21 mouse cellular contexts compared by ENCODE assay signal in the genomic region with DNA sequence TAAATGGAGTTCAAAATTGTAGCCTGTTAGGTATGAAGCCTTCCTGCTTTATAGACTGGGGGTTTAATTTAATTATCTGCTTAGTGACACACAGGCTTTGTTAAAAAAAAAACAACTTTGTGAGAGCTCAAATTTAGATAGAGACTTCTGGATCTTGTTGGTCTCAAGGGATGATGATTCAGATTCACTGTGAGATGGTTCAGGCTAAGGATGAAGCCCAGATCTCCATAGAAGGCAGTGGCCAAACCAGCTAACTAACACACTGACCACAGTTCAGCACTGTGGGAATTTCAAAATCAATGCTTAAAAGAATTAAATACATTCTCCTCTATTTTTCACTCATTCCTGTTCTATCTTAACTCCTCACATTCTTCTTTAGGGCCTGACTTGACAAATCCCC.
DNase-seq lines count a peak whose midpoint lies in the region; ATAC-seq lines count a peak whose summit lies in the region.
"Had no signal": no experiment of that assay in that cellular context is flagged by ENCODE, and none has a peak within 500 bp of the region (broad histone marks: within the 10 kb centered on the region; RNA-seq: fewer than 3 reads in every experiment).

No protein-coding gene starts in this region.

- H3K4me2 ChIP-seq in heart, embryonic 12.5 days = no peak overlapping the region
- H3K4me2 ChIP-seq in hindbrain, embryonic 16.5 days (ENCODE audit: low read length) = no peak overlapping the region
- H3K4me2 ChIP-seq: embryonic facial prominence, embryonic 12.5 days; forebrain, embryonic 12.5 days; heart, embryonic 15.5 days; hindbrain, embryonic 12.5 days; intestine, embryonic 15.5 days had no signal

- no peaks in the 10 kb centered on the region for H3K36me3 ChIP-seq in heart, embryonic 12.5 days
- H3K36me3 ChIP-seq in hindbrain, embryonic 16.5 days (ENCODE audit: control insufficient read depth, insufficient read depth, low read length) = no peaks in the 10 kb centered on the region
- H3K36me3 ChIP-seq: embryonic facial prominence, embryonic 12.5 days; forebrain, embryonic 12.5 days; heart, embryonic 10.5 days; heart, embryonic 15.5 days; hindbrain, embryonic 12.5 days; intestine, embryonic 15.5 days had no signal

- no peak overlapping the region for H3K4me3 ChIP-seq in heart, embryonic 12.5 days
- no peak overlapping the region for H3K4me3 ChIP-seq in brown adipose tissue, adult 24 weeks (ENCODE audit: insufficient read depth, low read depth, low read length)
- no peak overlapping the region for H3K4me3 ChIP-seq in hindbrain, embryonic 16.5 days (ENCODE audit: low read length)
- H3K4me3 ChIP-seq: embryonic facial prominence, embryonic 12.5 days; forebrain, embryonic 12.5 days; heart, embryonic 10.5 days; heart, embryonic 15.5 days; hindbrain, embryonic 12.5 days; intestine, embryonic 15.5 days had no signal

- H3K9ac ChIP-seq in heart, embryonic 12.5 days = no peak overlapping the region
- no peak overlapping the region for H3K9ac ChIP-seq in hindbrain, embryonic 16.5 days (ENCODE audit: low read depth, low read length)
- H3K9ac ChIP-seq: embryonic facial prominence, embryonic 12.5 days; forebrain, embryonic 12.5 days; heart, embryonic 15.5 days; hindbrain, embryonic 12.5 days; intestine, embryonic 15.5 days had no signal

- no peak for ATAC-seq in heart, embryonic 12.5 days (ENCODE audit: insufficient number of reproducible peaks, low FRiP score)
- no peak for ATAC-seq in hindbrain, embryonic 16.5 days
- ATAC-seq: forebrain, embryonic 16.5 days; intestine, embryonic 15.5 days had no signal

- no peaks in the 10 kb centered on the region for H3K9me3 ChIP-seq in heart, embryonic 12.5 days (replicated peaks)
- no peaks in the 10 kb centered on the region for H3K9me3 ChIP-seq in hindbrain, embryonic 16.5 days (ENCODE audit: control insufficient read depth, low read length)
- H3K9me3 ChIP-seq: embryonic facial prominence, embryonic 12.5 days; forebrain, embryonic 12.5 days; heart, embryonic 10.5 days; heart, embryonic 15.5 days; hindbrain, embryonic 12.5 days; intestine, embryonic 15.5 days had no signal

- H3K4me1 ChIP-seq in heart, embryonic 12.5 days (replicated peaks) = no peaks in the 10 kb centered on the region
- no peaks in the 10 kb centered on the region for H3K4me1 ChIP-seq in brown adipose tissue, adult 24 weeks (ENCODE audit: control insufficient read depth, insufficient read depth, insufficient read length, low read length)
- no peaks in the 10 kb centered on the region for H3K4me1 ChIP-seq in hindbrain, embryonic 16.5 days (ENCODE audit: control insufficient read depth, insufficient read depth, low read depth, low read length)
- H3K4me1 ChIP-seq: embryonic facial prominence, embryonic 12.5 days; forebrain, embryonic 12.5 days; heart, embryonic 10.5 days; heart, embryonic 15.5 days; hindbrain, embryonic 12.5 days; intestine, embryonic 15.5 days had no signal

- H3K27me3 ChIP-seq in heart, embryonic 12.5 days (replicated peaks) = no peaks in the 10 kb centered on the region
- H3K27me3 ChIP-seq in hindbrain, embryonic 16.5 days (replicated peaks; ENCODE audit: control insufficient read depth, insufficient read depth, low read length) = no peaks in the 10 kb centered on the region
- H3K27me3 ChIP-seq: embryonic facial prominence, embryonic 12.5 days; forebrain, embryonic 12.5 days; heart, embryonic 15.5 days; hindbrain, embryonic 12.5 days; intestine, embryonic 15.5 days had no signal

- peak; percentile 9 for DNase-seq in gastrocnemius, adult 18-20 months (ENCODE audit: low spot score)
- DNase-seq in gastrocnemius, adult 8-10 months (ENCODE audit: low spot score in 2 of 2) = no peak
- DNase-seq in heart, adult 8-10 months (ENCODE audit: low spot score) = peak; percentile 56
- peak; percentile 66 for DNase-seq in 3T3-L1 (ENCODE audit: low read depth, low spot score)
- DNase-seq in layer of hippocampus, adult 9-11 months = no peak
- DNase-seq: adrenal gland, adult 8-10 months; adrenal gland, postnatal 36 days; cerebellum, adult 11 months; cerebellum, adult 8-10 months; cerebellum, postnatal 14 days; kidney, adult 18-20 months had no signal

- H3K27ac ChIP-seq in heart, embryonic 12.5 days (ENCODE audit: poor library complexity, severe bottlenecking) = no peak overlapping the region
- H3K27ac ChIP-seq in brown adipose tissue, adult 24 weeks (replicated peaks; ENCODE audit: low read depth, low read length) = peak overlapping the region; percentile 81
- no peak overlapping the region for H3K27ac ChIP-seq in hindbrain, embryonic 16.5 days (ENCODE audit: low read depth, low read length)
- H3K27ac ChIP-seq: embryonic facial prominence, embryonic 12.5 days; forebrain, embryonic 12.5 days; heart, embryonic 10.5 days; heart, embryonic 15.5 days; hindbrain, embryonic 12.5 days; intestine, embryonic 15.5 days had no signal

Comparison
In these comparisons a context has a peak if more than half of its experiments do, and no peak if none do; other contexts are left out.
1. DNase-seq: peak in gastrocnemius, adult 18-20 months (single experiment), heart, adult 8-10 months (single experiment) and 3T3-L1 (single experiment); none in gastrocnemius, adult 8-10 months (0 of 2) and layer of hippocampus, adult 9-11 months (single experiment).